Mouse (Mus musculus) liver, adult 2 months (tissue): ENCODE results near the gene Sgpp2. TPM values are rescaled to one million over a fixed set of nuclear protein-coding genes. Genes with fewer than 3 reads are reported as not detected.

Experiments
- DNase-seq: peaks from one replicate; pipeline ENCODE4 v3.0.0-alpha.2; 2011; ENCODE audit warnings: low read depth, low spot score; ENCODE audit errors: extremely low read depth
- H3K27ac ChIP-seq: fragments of 200-500 bp; replicated peaks from 2 replicates; pipeline ENCODE4 v1.5.1; 2012; ENCODE audit warnings: low read depth, mild to moderate bottlenecking, control low read depth, inconsistent platforms, low read length; ENCODE audit not compliant: insufficient read depth
- H3K27me3 ChIP-seq: fragments of 200-500 bp; 2 replicates; pipeline ENCODE4 v1.6.1; 2012; ENCODE audit warnings: mild to moderate bottlenecking, moderate library complexity, low read length, inconsistent platforms; ENCODE audit not compliant: control insufficient read depth, insufficient read depth
- H3K36me3 ChIP-seq: fragments of 200-500 bp; 2 replicates; pipeline ENCODE4 v1.6.1; 2012; ENCODE audit warnings: low read length, inconsistent platforms; ENCODE audit not compliant: control insufficient read depth, insufficient read depth
- H3K4me1 ChIP-seq: fragments of 200-500 bp; 2 replicates; pipeline ENCODE4 v1.6.1; 2011; ENCODE audit warnings: low read length; ENCODE audit not compliant: control insufficient read depth, insufficient read depth
- H3K4me3 ChIP-seq: fragments of 200-500 bp; 2 replicates; pipeline ENCODE4 v1.5.1; 2011; ENCODE audit warnings: low read depth, mild to moderate bottlenecking, control low read depth, low read length, moderate library complexity; ENCODE audit not compliant: insufficient read depth
- H3K79me2 ChIP-seq: fragments of 200-500 bp; 2 replicates; pipeline ENCODE4 v1.6.1; 2012; ENCODE audit warnings: inconsistent platforms, mild to moderate bottlenecking, low read length, moderate library complexity; ENCODE audit not compliant: control insufficient read depth, insufficient read depth
- H3K9ac ChIP-seq: fragments of 200-500 bp; 2 replicates; pipeline ENCODE4 v1.6.1; 2012; ENCODE audit warnings: low read depth, mild to moderate bottlenecking, control low read depth, inconsistent platforms, low read length
- CTCF ChIP-seq: fragments of 200-500 bp; IDR thresholded peaks from 2 replicates; pipeline ENCODE4 v1.5.1; 2011; ENCODE audit warnings: low read depth, low read length, control low read depth
- POLR2A ChIP-seq: fragments of 200-500 bp; IDR thresholded peaks from 2 replicates; pipeline ENCODE4 v1.6.1; 2011; ENCODE audit warnings: low read length, control low read depth; ENCODE audit not compliant: insufficient read depth; ENCODE audit errors: extremely low read depth
- WGBS: fragments of 180-500 bp; shearing (Covaris S2); methylation state at CpG from one replicate; pipeline ENCODE4 v1.1.7; 2018; 5-methylcytosine and 5-hydroxymethylcytosine counted together
- polyA plus RNA-seq: library from polyadenylated mRNA; depleted of rRNA; stranded (reverse); fragments of >200 nt; gene quantifications from 2 replicates; pipeline ENCODE4 v1.2.3, GENCODE M21; 2012
- total RNA-seq: library from RNA; depleted of rRNA; stranded (reverse); fragments of >200 nt; gene quantifications from 2 replicates; pipeline ENCODE4 v1.2.3, GENCODE M21; 2014

Sgpp2 gene
- total and polyA plus RNA-seq, 2 experiments, result 0.09 TPM

- 19% methylated on average over 7 of the region's 7 CpGs for WGBS
Observed at GRCm38 (mm10) chr1:78412668-78413067, 102.5 kb downstream of the Sgpp2 start.

GRCm38 (mm10) chr1:78414421-78414820 is 104.3 kb downstream of the Sgpp2 start:
- H3K9ac ChIP-seq, result no peak overlapping the region
- H3K4me1 ChIP-seq, result no peaks in the 10 kb centered on the region
- no peak overlapping the region for H3K27ac ChIP-seq
- TF ChIP-seq CTCF, result no peak
- DNase-seq, result no peak
- WGBS, result 85% methylated on average over 5 of the region's 5 CpGs
- no peaks in the 10 kb centered on the region for H3K79me2 ChIP-seq
- H3K36me3 ChIP-seq, result no peaks in the 10 kb centered on the region
- no peaks in the 10 kb centered on the region for H3K27me3 ChIP-seq
- no peak overlapping the region for H3K4me3 ChIP-seq

More at GRCm38 (mm10) chr1:78412668-78413067, 102.5 kb downstream of the Sgpp2 start:
- Histone ChIP-seq H3K4me1 (no peaks in the 10 kb centered on the region), H3K27me3 (no peaks in the 10 kb centered on the region), H3K36me3 (no peaks in the 10 kb centered on the region), H3K79me2 (no peaks in the 10 kb centered on the region), H3K9ac (no peak overlapping the region), H3K4me3 (no peak overlapping the region), H3K27ac (no peak overlapping the region)
- TF ChIP-seq POLR2A, result no peak
- TF ChIP-seq CTCF, result no peak
- DNase-seq, result peak; percentile 24

GRCm38 (mm10) chr1:78417154-78417911 is 107.2 kb downstream of the Sgpp2 start:
- 96% methylated on average over 9 of the region's 9 CpGs for WGBS
- H3K79me2 ChIP-seq, result no peaks in the 10 kb centered on the region
- H3K27me3 ChIP-seq, result no peaks in the 10 kb centered on the region
- no peak overlapping the region for H3K27ac ChIP-seq
- no peak overlapping the region for H3K4me3 ChIP-seq
- H3K4me1 ChIP-seq, result no peaks in the 10 kb centered on the region
- TF ChIP-seq POLR2A (no peak), CTCF (no peak)
- H3K36me3 ChIP-seq, result peaks cover 4% of the 10 kb centered on the region; the same call in 1 of the 2 replicates
- DNase-seq, result no peak
- no peak overlapping the region for H3K9ac ChIP-seq

GRCm38 (mm10) chr1:78419593-78419992 is 109.4 kb downstream of the Sgpp2 start:
- H3K9ac ChIP-seq, result no peak overlapping the region
- 64% methylated on average over 4 of the region's 4 CpGs for WGBS
- H3K79me2 ChIP-seq, result no peaks in the 10 kb centered on the region
- H3K36me3 ChIP-seq, result peaks cover 23% of the 10 kb centered on the region
- TF ChIP-seq POLR2A (no peak), CTCF (peak; percentile 77)
- peak; percentile 36 for DNase-seq
- no peaks in the 10 kb centered on the region for H3K4me1 ChIP-seq
- H3K27me3 ChIP-seq, result no peaks in the 10 kb centered on the region
- H3K27ac ChIP-seq, result no peak overlapping the region
- H3K4me3 ChIP-seq, result no peak overlapping the region

- DNase-seq, result no peak
- Histone ChIP-seq H3K4me3 (no peak overlapping the region), H3K79me2 (no peaks in the 10 kb centered on the region), H3K4me1 (no peaks in the 10 kb centered on the region), H3K27me3 (no peaks in the 10 kb centered on the region), H3K27ac (no peak overlapping the region), H3K9ac (no peak overlapping the region), H3K36me3 (peaks cover 28% of the 10 kb centered on the region)
- TF ChIP-seq POLR2A (no peak), CTCF (no peak)
- WGBS, result 92% methylated on average over 6 of the region's 6 CpGs
Observed at GRCm38 (mm10) chr1:78420271-78420670, 110.1 kb downstream of the Sgpp2 start.

- Histone ChIP-seq H3K79me2 (no peaks in the 10 kb centered on the region), H3K4me3 (no peak overlapping the region), H3K27me3 (no peaks in the 10 kb centered on the region), H3K4me1 (no peaks in the 10 kb centered on the region), H3K9ac (no peak overlapping the region), H3K36me3 (peaks cover 31% of the 10 kb centered on the region), H3K27ac (no peak overlapping the region)
- no peak for DNase-seq
- TF ChIP-seq CTCF (no peak), POLR2A (no peak)
- WGBS, result 94% methylated on average over 5 of the region's 5 CpGs
Observed at GRCm38 (mm10) chr1:78421749-78422148, 111.6 kb downstream of the Sgpp2 start.
